Mouse (Mus musculus): ENCODE measurements around the gene Gnai2.

- TF ChIP-seq CTCF (IDR thresholded peaks at IDR 0.05; ENCODE audit: low read depth) = no peak
- TF ChIP-seq EP300 (IDR thresholded peaks at IDR 0.05; ENCODE audit: low read depth) = no peak
Observed at GRCm38 (mm10) chr9:107674609-107675429, 39.7 kb upstream of the Gnai2 start.
